Mouse (Mus musculus) heart, embryonic 15.5 days (tissue): ENCODE data around the gene Cntnap4. TPM values are rescaled to one million over a fixed set of nuclear protein-coding genes. Genes with fewer than 3 reads are reported as not detected.

ENCODE experiments used
- ATAC-seq: fragments of 200-750 bp; cut with Nextera tagmentation; replicated peaks from 2 replicates; pipeline ENCODE4 v1.8.0; 2017; ENCODE audit warnings: low read depth, moderate TSS enrichment; ENCODE audit not compliant: insufficient number of reproducible peaks, insufficient read depth, low FRiP score
- H3K27ac ChIP-seq: fragments of 300-500 bp; sonication (generic); 2 replicates; pipeline ENCODE4 v1.5.1; 2015; ENCODE audit warnings: mild to moderate bottlenecking, inconsistent platforms
- H3K27me3 ChIP-seq: fragments of 300-500 bp; sonication (generic); 2 replicates; pipeline ENCODE4 v1.6.1; 2015; ENCODE audit warnings: inconsistent platforms
- H3K36me3 ChIP-seq: fragments of 300-500 bp; sonication (generic); 2 replicates; pipeline ENCODE4 v1.6.1; 2015; ENCODE audit warnings: mild to moderate bottlenecking, inconsistent platforms
- H3K4me1 ChIP-seq: fragments of 300-500 bp; sonication (generic); replicated peaks from 2 replicates; pipeline ENCODE4 v1.6.1; 2015; ENCODE audit warnings: inconsistent platforms
- H3K4me2 ChIP-seq: fragments of 300-500 bp; sonication (generic); 2 replicates; pipeline ENCODE4 v1.6.1; 2015; ENCODE audit warnings: inconsistent platforms, mild to moderate bottlenecking, moderate library complexity
- H3K4me3 ChIP-seq: fragments of 300-500 bp; sonication (generic); 2 replicates; pipeline ENCODE4 v1.5.1; 2015; ENCODE audit warnings: mild to moderate bottlenecking, inconsistent platforms
- H3K9ac ChIP-seq: fragments of 300-500 bp; sonication (generic); 2 replicates; pipeline ENCODE4 v1.6.1; 2015; ENCODE audit warnings: mild to moderate bottlenecking, inconsistent platforms
- H3K9me3 ChIP-seq: fragments of 300-500 bp; sonication (generic); replicated peaks from 2 replicates; pipeline ENCODE4 v1.6.1; 2016; ENCODE audit warnings: inconsistent platforms
- WGBS: fragments of 180-500 bp; shearing (Covaris S2); methylation state at CpG from one replicate; pipeline ENCODE4 v1.1.7; 2015; ENCODE audit warnings: mixed read lengths; 5-methylcytosine and 5-hydroxymethylcytosine counted together
- polyA plus RNA-seq: library from polyadenylated mRNA; unstranded; fragments of >200 nt; fragmentation: Nextera tagmentation; extraction: Ambion mirVana; gene quantifications from 2 replicates; pipeline ENCODE4 v1.2.1, GENCODE M21; 2015

Gene Cntnap4
- polyA plus RNA-seq, 1 experiment from 2014 or later: 0.09 TPM

DNA sequence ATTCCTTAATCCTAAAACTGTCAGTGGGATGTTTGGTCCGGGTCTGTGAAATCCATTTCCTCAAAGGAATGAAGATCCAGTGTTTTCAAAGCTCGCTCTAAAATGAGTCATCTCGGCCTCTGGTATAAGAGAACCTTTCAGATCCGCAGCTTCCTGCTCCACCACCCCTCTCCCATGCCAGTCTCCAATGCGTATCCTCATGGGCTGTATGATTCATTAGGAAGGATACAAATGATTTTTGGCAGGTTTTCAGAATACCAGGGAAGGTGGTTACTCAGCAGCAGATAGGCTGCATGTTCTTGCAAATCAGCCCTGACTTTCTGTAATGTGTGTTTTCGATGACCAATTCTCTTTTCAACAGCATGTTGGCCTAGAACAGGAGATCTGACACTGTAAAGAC lies 40.3 kb downstream of the Cntnap4 start:
- Histone ChIP-seq H3K4me1 (no peaks in the 10 kb centered on the region), H3K9me3 (no peaks in the 10 kb centered on the region), H3K4me2 (no peak overlapping the region), H3K9ac (no peak overlapping the region), H3K27ac (no peak overlapping the region), H3K36me3 (no peaks in the 10 kb centered on the region), H3K27me3 (no peaks in the 10 kb centered on the region), H3K4me3 (no peak overlapping the region)
- ATAC-seq: no peak
- WGBS: 65% methylated on average over 6 of the region's 6 CpGs

- Histone ChIP-seq H3K4me2 (no peak overlapping the region), H3K4me1 (no peaks in the 10 kb centered on the region), H3K4me3 (no peak overlapping the region), H3K27me3 (no peaks in the 10 kb centered on the region), H3K9ac (no peak overlapping the region), H3K27ac (no peak overlapping the region), H3K9me3 (no peaks in the 10 kb centered on the region), H3K36me3 (no peaks in the 10 kb centered on the region)
- 88% methylated on average over 7 of the region's 7 CpGs for WGBS
- no peak for ATAC-seq
Measured at GRCm38 (mm10) chr8:112628791-112629190, 58.9 kb downstream of the Cntnap4 start.

- no peaks in the 10 kb centered on the region for H3K9me3 ChIP-seq
- no peaks in the 10 kb centered on the region for H3K27me3 ChIP-seq
- no peak overlapping the region for H3K27ac ChIP-seq
- no peaks in the 10 kb centered on the region for H3K36me3 ChIP-seq
- no peak overlapping the region for H3K9ac ChIP-seq
- no peaks in the 10 kb centered on the region for H3K4me1 ChIP-seq
- 63% methylated on average over 4 of the region's 4 CpGs for WGBS
- no peak overlapping the region for H3K4me3 ChIP-seq
- ATAC-seq: no peak
- no peak overlapping the region for H3K4me2 ChIP-seq
Measured at GRCm38 (mm10) chr8:112652657-112653056, 82.8 kb downstream of the Cntnap4 start.

GRCm38 (mm10) chr8:112653276-112653675 lies 83.4 kb downstream of the Cntnap4 start:
- ATAC-seq: no peak
- Histone ChIP-seq H3K4me1 (no peaks in the 10 kb centered on the region), H3K27ac (no peak overlapping the region), H3K36me3 (no peaks in the 10 kb centered on the region), H3K9ac (no peak overlapping the region), H3K27me3 (no peaks in the 10 kb centered on the region), H3K9me3 (no peaks in the 10 kb centered on the region), H3K4me3 (no peak overlapping the region), H3K4me2 (no peak overlapping the region)
- 94% methylated on average over 1 of the region's 1 CpGs for WGBS

- no peaks in the 10 kb centered on the region for H3K9me3 ChIP-seq
- ATAC-seq: no peak
- H3K4me3 ChIP-seq: no peak overlapping the region
- H3K4me2 ChIP-seq: no peak overlapping the region
- no peaks in the 10 kb centered on the region for H3K4me1 ChIP-seq
- no peaks in the 10 kb centered on the region for H3K27me3 ChIP-seq
- H3K36me3 ChIP-seq: no peaks in the 10 kb centered on the region
- 68% methylated on average over 3 of the region's 3 CpGs for WGBS
- no peak overlapping the region for H3K27ac ChIP-seq
- H3K9ac ChIP-seq: no peak overlapping the region
Measured at GRCm38 (mm10) chr8:112653994-112654393, 84.2 kb downstream of the Cntnap4 start.

DNA sequence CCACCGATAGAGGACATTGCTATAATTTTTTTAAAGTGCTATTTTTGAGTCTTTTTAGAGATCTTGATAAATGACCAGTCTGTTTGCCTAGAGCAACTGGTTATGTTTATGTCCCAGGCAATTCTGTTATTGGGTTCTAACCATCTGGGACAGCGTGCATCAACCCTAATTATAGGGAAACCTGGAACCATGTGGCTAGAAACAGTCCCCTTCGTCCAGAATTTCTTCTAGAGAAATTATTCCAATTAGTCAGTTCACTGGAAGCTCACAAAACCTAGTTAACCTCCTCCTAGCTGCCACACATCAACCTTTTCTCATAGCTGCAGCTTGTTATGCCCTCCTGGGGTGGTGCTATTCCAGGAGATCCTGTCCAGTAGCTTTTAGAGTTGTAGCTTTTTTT lies 94.2 kb downstream of the Cntnap4 start:
- Histone ChIP-seq H3K4me3 (no peak overlapping the region), H3K27ac (no peak overlapping the region), H3K9ac (no peak overlapping the region), H3K4me2 (no peak overlapping the region), H3K9me3 (no peaks in the 10 kb centered on the region), H3K27me3 (no peaks in the 10 kb centered on the region), H3K4me1 (no peaks in the 10 kb centered on the region), H3K36me3 (no peaks in the 10 kb centered on the region)
- no peak for ATAC-seq
- 64% methylated on average over 3 of the region's 3 CpGs for WGBS

GRCm38 (mm10) chr8:112674671-112675070 lies 104.8 kb downstream of the Cntnap4 start:
- H3K27me3 ChIP-seq: no peaks in the 10 kb centered on the region
- H3K9ac ChIP-seq: no peak overlapping the region
- ATAC-seq: no peak
- no peaks in the 10 kb centered on the region for H3K9me3 ChIP-seq
- no peak overlapping the region for H3K27ac ChIP-seq
- H3K4me2 ChIP-seq: no peak overlapping the region
- no peaks in the 10 kb centered on the region for H3K36me3 ChIP-seq
- 39% methylated on average over 1 of the region's 1 CpGs for WGBS
- H3K4me3 ChIP-seq: no peak overlapping the region
- H3K4me1 ChIP-seq: no peaks in the 10 kb centered on the region

GRCm38 (mm10) chr8:112681757-112682156 lies 111.9 kb downstream of the Cntnap4 start:
- Histone ChIP-seq H3K36me3 (no peaks in the 10 kb centered on the region), H3K27ac (no peak overlapping the region), H3K27me3 (no peaks in the 10 kb centered on the region), H3K4me1 (no peaks in the 10 kb centered on the region), H3K9ac (no peak overlapping the region), H3K4me2 (no peak overlapping the region), H3K9me3 (no peaks in the 10 kb centered on the region), H3K4me3 (no peak overlapping the region)
- ATAC-seq: no peak
- WGBS: 84% methylated on average over 9 of the region's 9 CpGs

- Histone ChIP-seq H3K27me3 (no peaks in the 10 kb centered on the region), H3K4me3 (no peak overlapping the region), H3K4me1 (no peaks in the 10 kb centered on the region), H3K27ac (no peak overlapping the region), H3K9me3 (no peaks in the 10 kb centered on the region; the same call in 1 of the 2 replicates), H3K9ac (no peak overlapping the region), H3K36me3 (no peaks in the 10 kb centered on the region), H3K4me2 (no peak overlapping the region)
- no peak for ATAC-seq
Measured at GRCm38 (mm10) chr8:112695708-112696107, 125.9 kb downstream of the Cntnap4 start.

DNA sequence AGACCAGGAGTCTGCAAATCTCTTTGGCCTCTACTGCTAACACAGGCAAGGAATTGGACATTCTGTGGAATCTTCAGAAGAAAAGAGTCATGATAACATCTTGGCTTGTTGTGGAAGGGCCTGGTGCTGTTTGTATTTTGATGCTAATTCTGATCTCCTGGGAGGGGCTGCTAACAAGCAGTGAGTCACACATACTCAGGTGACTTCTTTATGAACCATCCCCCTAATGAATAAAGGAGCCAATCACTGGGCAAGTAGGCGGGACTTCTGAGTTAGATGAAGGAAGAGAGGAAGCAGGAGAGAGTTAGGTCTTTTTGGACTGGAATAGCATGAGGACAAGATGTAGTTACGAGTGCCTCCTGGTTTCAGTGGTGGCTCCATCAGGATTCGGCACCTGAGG lies 128.3 kb downstream of the Cntnap4 start:
- no peaks in the 10 kb centered on the region for H3K27me3 ChIP-seq
- H3K4me2 ChIP-seq: no peak overlapping the region
- H3K4me1 ChIP-seq: no peaks in the 10 kb centered on the region
- no peak overlapping the region for H3K9ac ChIP-seq
- H3K4me3 ChIP-seq: no peak overlapping the region
- H3K9me3 ChIP-seq: no peaks in the 10 kb centered on the region
- H3K27ac ChIP-seq: no peak overlapping the region
- H3K36me3 ChIP-seq: no peaks in the 10 kb centered on the region
- no peak for ATAC-seq
- 77% methylated on average over 3 of the region's 3 CpGs for WGBS

GRCm38 (mm10) chr8:112716982-112717381 lies 147.1 kb downstream of the Cntnap4 start:
- H3K4me2 ChIP-seq: no peak overlapping the region
- no peaks in the 10 kb centered on the region for H3K4me1 ChIP-seq
- no peak overlapping the region for H3K27ac ChIP-seq
- H3K9ac ChIP-seq: no peak overlapping the region
- H3K4me3 ChIP-seq: no peak overlapping the region
- H3K36me3 ChIP-seq: no peaks in the 10 kb centered on the region
- H3K9me3 ChIP-seq: no peaks in the 10 kb centered on the region
- ATAC-seq: no peak
- H3K27me3 ChIP-seq: no peaks in the 10 kb centered on the region
- 59% methylated on average over 3 of the region's 3 CpGs for WGBS

- Histone ChIP-seq H3K4me2 (no peak overlapping the region), H3K27me3 (no peaks in the 10 kb centered on the region), H3K36me3 (no peaks in the 10 kb centered on the region), H3K9me3 (no peaks in the 10 kb centered on the region), H3K4me3 (no peak overlapping the region), H3K27ac (no peak overlapping the region), H3K4me1 (no peaks in the 10 kb centered on the region), H3K9ac (no peak overlapping the region)
- no peak for ATAC-seq
- 68% methylated on average over 9 of the region's 9 CpGs for WGBS
Measured at GRCm38 (mm10) chr8:112724918-112725317, 155.1 kb downstream of the Cntnap4 start.
